Mouse (Mus musculus) bone marrow, adult 2 months (tissue): ENCODE results near the gene Caml. TPM values are rescaled to one million over a fixed set of nuclear protein-coding genes. Genes with fewer than 3 reads are reported as not detected.

Experiments
- H3K27ac ChIP-seq: fragments of 200-500 bp; 2 replicates; pipeline ENCODE4 v1.5.1; 2012; ENCODE audit warnings: low read depth, mild to moderate bottlenecking, control low read depth, inconsistent platforms, low read length; ENCODE audit not compliant: control insufficient read depth, poor library complexity, insufficient read depth
- H3K4me1 ChIP-seq: fragments of 200-500 bp; 2 replicates; pipeline ENCODE4 v1.6.1; 2011; ENCODE audit warnings: low read length; ENCODE audit not compliant: control insufficient read depth, insufficient read depth
- H3K4me3 ChIP-seq: fragments of 200-500 bp; replicated peaks from 2 replicates; pipeline ENCODE3; 2011; ENCODE audit warnings: mild to moderate bottlenecking, low read depth, low read length, control low read depth; ENCODE audit not compliant: control insufficient read depth
- CTCF ChIP-seq: fragments of 200-500 bp; IDR thresholded peaks from 2 replicates; pipeline ENCODE4 v1.5.1; 2011; ENCODE audit warnings: low read length, control low read depth; ENCODE audit not compliant: control insufficient read depth, insufficient read depth
- POLR2A ChIP-seq: fragments of 200-500 bp; IDR thresholded peaks from 2 replicates; pipeline ENCODE4 v1.6.1; 2011; ENCODE audit warnings: low read depth, mild to moderate bottlenecking, control low read depth, low read length, borderline replicate concordance; ENCODE audit not compliant: control insufficient read depth
- WGBS: fragments of 180-500 bp; shearing (Covaris S2); methylation state at CpG from one replicate; pipeline ENCODE4 v1.1.7; 2018; 5-methylcytosine and 5-hydroxymethylcytosine counted together
- polyA plus RNA-seq: library from polyadenylated mRNA; stranded (reverse); fragments of >200 nt; gene quantifications from 2 replicates; pipeline ENCODE4 v1.2.4, GENCODE M21; 2011; ENCODE audit warnings: low replicate concordance; ENCODE audit not compliant: missing spikeins, insufficient read depth, insufficient read length

Gene Caml
- polyA plus RNA-seq, 1 experiment = 26.9 TPM

DNA sequence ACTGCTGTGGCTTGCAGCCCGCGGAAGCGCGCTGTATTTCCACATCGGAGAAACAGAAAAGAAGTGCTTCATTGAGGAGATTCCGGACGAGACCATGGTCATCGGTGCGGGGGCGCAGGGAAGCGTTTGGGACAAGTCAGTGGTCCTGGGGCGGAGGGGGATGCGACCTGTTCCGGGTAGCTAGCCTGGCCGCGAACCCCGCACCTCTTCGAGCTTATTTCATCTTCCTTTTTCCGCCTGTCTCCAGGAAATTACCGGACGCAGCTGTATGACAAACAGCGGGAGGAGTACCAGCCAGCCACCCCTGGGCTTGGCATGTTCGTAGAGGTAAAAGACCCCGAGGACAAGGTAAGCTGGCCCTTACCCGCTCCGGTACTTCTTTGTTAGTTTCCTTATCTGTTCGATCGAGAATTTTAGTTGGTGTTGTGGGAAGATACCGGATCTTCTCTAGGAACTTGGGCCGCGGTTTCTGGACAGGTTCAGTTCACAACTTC is 29.5 kb upstream of the Caml start:
- no peak for TF ChIP-seq CTCF
- no peak for TF ChIP-seq POLR2A
- Histone ChIP-seq H3K4me3 (peak overlapping the region; percentile 84), H3K4me1 (no peaks in the 10 kb centered on the region), H3K27ac (no peak overlapping the region)
- 1% methylated on average over 31 of the region's 31 CpGs for WGBS

DNA sequence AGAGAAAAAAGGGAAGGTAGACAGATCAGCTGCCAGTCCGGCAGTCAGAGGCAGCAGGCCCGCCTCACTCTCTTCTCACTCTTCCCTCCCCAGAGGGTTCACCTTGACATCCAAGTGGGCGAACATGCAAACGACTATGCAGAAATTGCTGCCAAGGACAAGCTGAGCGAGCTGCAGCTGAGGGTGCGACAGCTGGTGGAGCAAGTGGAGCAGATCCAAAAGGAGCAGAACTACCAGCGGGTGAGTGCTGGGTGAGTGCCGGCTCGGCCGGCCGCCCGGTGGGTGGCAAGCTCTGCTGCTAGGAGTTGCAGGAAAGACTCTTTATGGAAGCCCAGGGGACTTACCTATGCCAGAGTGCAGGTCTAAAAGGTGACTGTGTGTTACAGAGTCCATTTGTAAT is 27.4 kb upstream of the Caml start:
- H3K4me1 ChIP-seq = no peaks in the 10 kb centered on the region; the same call in 1 of the 2 replicates
- WGBS = 91% methylated on average over 12 of the region's 12 CpGs
- TF ChIP-seq POLR2A (no peak), CTCF (no peak)
- H3K27ac ChIP-seq = no peak overlapping the region
- no peak overlapping the region for H3K4me3 ChIP-seq

DNA sequence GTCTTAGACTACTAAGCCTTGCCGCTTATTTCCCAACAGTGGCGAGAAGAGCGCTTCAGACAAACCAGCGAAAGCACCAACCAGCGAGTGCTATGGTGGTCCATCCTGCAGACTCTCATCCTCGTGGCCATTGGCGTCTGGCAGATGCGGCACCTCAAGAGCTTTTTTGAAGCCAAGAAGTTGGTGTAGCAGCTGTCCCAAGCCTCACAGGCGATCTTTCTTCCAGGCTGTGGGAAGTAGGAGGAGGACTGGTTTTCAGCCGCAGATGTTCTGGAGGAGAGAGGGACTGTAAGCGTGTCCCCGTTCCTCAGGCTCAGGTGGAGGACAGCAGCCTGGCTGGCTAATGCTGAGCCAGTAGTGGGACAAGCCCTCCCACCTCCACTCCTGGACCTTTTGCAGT is 26.0 kb upstream of the Caml start:
- peaks cover 1% of the 10 kb centered on the region; the same call in 1 of the 2 replicates for H3K4me1 ChIP-seq
- WGBS = 92% methylated on average over 12 of the region's 12 CpGs
- no peak overlapping the region for H3K27ac ChIP-seq
- no peak overlapping the region for H3K4me3 ChIP-seq
- TF ChIP-seq POLR2A (no peak), CTCF (no peak)

DNA sequence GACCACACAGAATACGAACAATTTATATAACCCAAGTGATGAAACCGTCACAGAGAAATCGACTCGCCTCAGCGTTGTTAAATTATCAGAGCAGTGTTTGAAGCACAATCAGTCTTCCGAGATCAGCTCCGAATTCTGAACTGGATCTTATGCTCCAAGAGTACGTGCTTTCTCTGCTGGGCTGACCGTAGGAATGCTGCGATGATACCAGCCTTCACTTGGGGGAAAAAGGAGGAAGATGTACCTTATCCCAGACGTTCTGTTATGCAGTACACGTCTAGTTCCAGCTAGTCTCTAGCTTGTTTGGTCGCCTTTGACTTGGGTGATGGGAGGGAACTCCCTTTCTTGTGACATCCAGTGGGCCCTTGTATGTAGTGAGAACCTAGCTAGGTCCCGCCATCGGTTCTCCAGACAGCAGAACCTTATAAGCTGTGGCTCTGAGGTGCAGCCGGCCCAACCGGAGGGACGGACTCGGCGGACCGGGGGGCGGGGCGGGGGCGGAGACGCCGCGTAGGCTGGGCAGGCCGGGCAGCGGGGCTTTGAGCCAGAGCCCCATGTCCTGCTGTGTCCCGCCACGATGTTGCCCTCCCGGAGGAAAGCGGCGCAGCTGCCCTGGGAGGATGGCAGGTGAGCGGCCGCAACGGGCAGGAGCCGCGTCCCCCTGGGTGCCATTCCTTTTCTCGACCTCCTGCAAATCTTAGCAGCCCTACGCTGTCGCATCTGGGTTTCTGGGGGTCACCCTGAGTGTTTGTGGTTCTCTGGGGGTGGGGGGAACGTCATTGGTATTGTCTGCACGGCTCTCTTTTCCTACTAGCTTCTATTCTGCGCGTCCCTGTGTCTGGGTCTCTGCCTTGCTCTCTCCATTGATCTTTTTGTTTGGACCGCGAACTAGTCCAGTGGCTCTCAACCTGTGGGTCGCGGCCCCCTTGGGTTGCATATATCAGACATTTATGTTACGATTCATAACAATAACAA is 23.0 kb upstream of the Caml start, which contains the start of gene B4galt7:
TSS of gene B4galt7 (plus strand) at position 331 of the 975 bp plus-strand sequence.
- Histone ChIP-seq H3K4me1 (peaks cover 1% of the 10 kb centered on the region; the same call in 1 of the 2 replicates), H3K27ac (no peak within 1 kb of the TSS; the same call in 1 of the 2 replicates), H3K4me3 (peak within 1 kb of the TSS; percentile 86)
- WGBS = 6% methylated on average over 51 of the region's 51 CpGs
- TF ChIP-seq POLR2A (peak; percentile 64; the same call in 1 of the 2 replicates), CTCF (0 out of 2 replicates have a peak, but pooled peaks have one; percentile 2)

DNA sequence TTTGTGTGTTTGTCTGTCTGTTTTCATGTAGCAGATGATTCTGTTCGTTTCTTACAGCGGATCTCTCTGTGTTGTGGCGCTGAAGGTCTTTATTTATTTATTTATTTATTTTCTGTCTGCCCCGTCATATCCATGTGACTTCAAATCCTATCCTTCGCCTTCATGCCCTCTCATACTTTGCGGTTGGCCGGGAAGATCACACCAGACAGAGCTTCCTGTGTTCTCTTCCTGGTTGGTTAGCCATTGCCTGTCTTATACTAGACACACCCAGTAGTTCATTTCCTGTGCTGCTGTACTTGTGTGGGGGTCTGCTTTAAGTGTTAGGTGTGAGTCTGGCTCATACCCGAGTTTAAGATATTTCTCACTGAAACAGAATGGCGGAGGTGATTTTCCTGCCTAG is 22.1 kb upstream of the Caml start:
- peaks cover 1% of the 10 kb centered on the region; the same call in 1 of the 2 replicates for H3K4me1 ChIP-seq
- WGBS = under 1% methylated on average over 9 of the region's 9 CpGs
- no peak for TF ChIP-seq CTCF
- no peak for TF ChIP-seq POLR2A

DNA sequence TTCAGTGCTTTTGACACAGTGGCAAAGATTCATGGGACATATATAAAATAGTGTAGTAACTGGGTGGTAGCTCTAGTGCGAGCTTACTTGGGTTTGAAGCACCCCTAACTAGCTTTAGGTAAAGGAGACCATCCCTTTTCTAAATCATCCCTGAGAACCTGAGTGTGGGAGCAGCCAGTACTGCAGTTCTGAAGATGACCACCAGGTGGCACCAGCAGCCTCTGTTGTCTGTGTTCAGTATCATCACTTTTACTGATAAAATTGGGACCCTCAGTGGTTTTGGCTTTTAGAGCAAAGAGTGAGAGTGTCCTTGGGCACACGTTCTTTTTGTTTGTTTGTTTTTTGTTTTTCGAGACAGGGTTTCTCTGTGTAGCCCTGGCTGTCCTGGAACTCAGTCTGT is 21.2 kb upstream of the Caml start:
- H3K27ac ChIP-seq = no peak overlapping the region
- peaks cover 1% of the 10 kb centered on the region; the same call in 1 of the 2 replicates for H3K4me1 ChIP-seq
- 12% methylated on average over 3 of the region's 3 CpGs for WGBS

More for the DNA sequence above, 22.1 kb upstream of the Caml start:
- Histone ChIP-seq H3K27ac (no peak overlapping the region), H3K4me3 (peak overlapping the region; percentile 86)

GRCm38 (mm10) chr13:55604606-55605005 is 18.2 kb upstream of the Caml start:
- TF ChIP-seq POLR2A (no peak), CTCF (no peak)
- no peak overlapping the region for H3K4me3 ChIP-seq
- WGBS = 86% methylated on average over 3 of the region's 3 CpGs

More for the DNA sequence above, 21.2 kb upstream of the Caml start:
- H3K4me3 ChIP-seq = no peak overlapping the region
- peak; percentile 89 for TF ChIP-seq CTCF
- TF ChIP-seq POLR2A = no peak

GRCm38 (mm10) chr13:55606899-55607623 is 15.7 kb upstream of the Caml start:
- WGBS = 74% methylated on average over 10 of the region's 10 CpGs
- H3K4me3 ChIP-seq = no peak overlapping the region
- no peaks in the 10 kb centered on the region for H3K4me1 ChIP-seq
- no peak overlapping the region for H3K27ac ChIP-seq
- no peak for TF ChIP-seq CTCF

More at GRCm38 (mm10) chr13:55604606-55605005, 18.2 kb upstream of the Caml start:
- H3K4me1 ChIP-seq = peaks cover 1% of the 10 kb centered on the region; the same call in 1 of the 2 replicates
- no peak overlapping the region for H3K27ac ChIP-seq
